Mouse (Mus musculus) brain, embryonic 14.5 days (tissue): ENCODE measurements at regions not wholly inside any gene's neighbourhood (a gene's known extent, or its start where the extent isn't known, plus 50 kb on each side); places are given as distances from the start of the nearest gene placed in this dataset.

ENCODE experiments used
- CTCF ChIP-seq: fragments of 200-500 bp; IDR thresholded peaks from 2 replicates; pipeline ENCODE4 v1.5.1; 2012; ENCODE audit warnings: inconsistent platforms, mild to moderate bottlenecking, moderate library complexity, borderline replicate concordance; ENCODE audit not compliant: insufficient read depth, insufficient read length; ENCODE audit errors: extremely low read depth
- POLR2A ChIP-seq: fragments of 200-500 bp; IDR thresholded peaks from 2 replicates; pipeline ENCODE4 v1.6.1; 2012; ENCODE audit warnings: mild to moderate bottlenecking, inconsistent platforms, borderline replicate concordance; ENCODE audit not compliant: poor library complexity, insufficient read depth, insufficient read length, severe bottlenecking; ENCODE audit errors: extremely low read depth

GRCm38 (mm10) chr9:43920053-43920754 lies 123.0 kb upstream of the Thy1 start:
- peak; percentile 95 for TF ChIP-seq CTCF
- TF ChIP-seq POLR2A = no peak
